Mouse (Mus musculus) myocyte (in vitro differentiated cells): ENCODE measurements at regions not wholly inside any gene's neighbourhood (a gene's known extent, or its start where the extent isn't known, plus 50 kb on each side); places are given as distances from the start of the nearest gene placed in this dataset.

Experiments used
- H3K27me3 ChIP-seq: one replicate; pipeline ENCODE4 v1.6.1; 2011; ENCODE audit not compliant: control insufficient read depth, insufficient read depth, insufficient read length
- H3K36me3 ChIP-seq: one replicate; pipeline ENCODE4 v1.6.1; 2011; ENCODE audit not compliant: control insufficient read depth, insufficient read depth
- H3K4me2 ChIP-seq: one replicate; pipeline ENCODE4 v1.6.1; 2011; ENCODE audit warnings: low read depth, control low read depth
- H3K4me3 ChIP-seq: one replicate; pipeline ENCODE4 v1.5.1; 2011; ENCODE audit warnings: mild to moderate bottlenecking, control low read depth, moderate library complexity
- H3K79me2 ChIP-seq: one replicate; pipeline ENCODE4 v1.6.1; 2011; ENCODE audit not compliant: control insufficient read depth, insufficient read depth
- H3ac ChIP-seq: one replicate; pipeline ENCODE4 v1.6.1; 2011; ENCODE audit not compliant: control insufficient read depth, insufficient read length
- CEBPB ChIP-seq: IDR thresholded peaks from 2 replicates; pipeline ENCODE4 v1.6.1; 2011; ENCODE audit warnings: mild to moderate bottlenecking, moderate library complexity; ENCODE audit not compliant: poor library complexity, insufficient read depth, severe bottlenecking
- E2F4 ChIP-seq: IDR thresholded peaks from one replicate; pipeline ENCODE4 v1.6.1; 2011; ENCODE audit warnings: mild to moderate bottlenecking, control low read depth, moderate library complexity; ENCODE audit not compliant: insufficient read depth
- MAX ChIP-seq: IDR thresholded peaks from one replicate; pipeline ENCODE4 v1.6.1; 2011; ENCODE audit warnings: low read depth, mild to moderate bottlenecking, control low read depth
- MYOD1 ChIP-seq, 3 experiments: IDR thresholded peaks; one replicate each; pipeline ENCODE4 v1.6.1; 2011; ENCODE audit warnings: control low read depth in 2 of 3, low read depth in 2 of 3, mild to moderate bottlenecking in 2 of 3, moderate library complexity in 1 of 3; ENCODE audit not compliant: insufficient read length in 2 of 3, control insufficient read depth in 1 of 3
- MYOG ChIP-seq, 3 experiments: IDR thresholded peaks; one replicate each; pipeline ENCODE4 v1.6.1; 2011; ENCODE audit warnings: control low read depth in 2 of 3, low read depth in 2 of 3, mild to moderate bottlenecking in 2 of 3; ENCODE audit not compliant: insufficient read length in 2 of 3, control insufficient read depth in 1 of 3, insufficient read depth in 1 of 3
- POLR2A ChIP-seq: IDR thresholded peaks from one replicate; pipeline ENCODE4 v1.6.1; 2011; ENCODE audit warnings: low read depth, mild to moderate bottlenecking, control low read depth, moderate library complexity; ENCODE audit not compliant: insufficient read length
- POLR2AphosphoS2 ChIP-seq: IDR thresholded peaks from one replicate; pipeline ENCODE4 v1.6.1; 2011; ENCODE audit warnings: low read depth, control low read depth; ENCODE audit not compliant: insufficient read length
- REST ChIP-seq: IDR thresholded peaks from one replicate; pipeline ENCODE4 v1.6.1; 2011; ENCODE audit warnings: mild to moderate bottlenecking, control low read depth, moderate library complexity; ENCODE audit not compliant: insufficient read depth, insufficient read length
- SRF ChIP-seq: IDR thresholded peaks from one replicate; pipeline ENCODE4 v1.6.1; 2011; ENCODE audit warnings: low read depth; ENCODE audit not compliant: control insufficient read depth, insufficient read length
- TCF12 ChIP-seq: IDR thresholded peaks from one replicate; pipeline ENCODE4 v1.6.1; 2011; ENCODE audit warnings: mild to moderate bottlenecking, control low read depth; ENCODE audit not compliant: poor library complexity, insufficient read depth, severe bottlenecking
- TCF3 ChIP-seq: IDR thresholded peaks from one replicate; pipeline ENCODE4 v1.6.1; 2011; ENCODE audit warnings: low read depth, control low read depth; ENCODE audit not compliant: insufficient read length
- USF1 ChIP-seq: IDR thresholded peaks from one replicate; pipeline ENCODE4 v1.6.1; 2011; ENCODE audit warnings: low read depth, mild to moderate bottlenecking, control low read depth, moderate library complexity

DNA sequence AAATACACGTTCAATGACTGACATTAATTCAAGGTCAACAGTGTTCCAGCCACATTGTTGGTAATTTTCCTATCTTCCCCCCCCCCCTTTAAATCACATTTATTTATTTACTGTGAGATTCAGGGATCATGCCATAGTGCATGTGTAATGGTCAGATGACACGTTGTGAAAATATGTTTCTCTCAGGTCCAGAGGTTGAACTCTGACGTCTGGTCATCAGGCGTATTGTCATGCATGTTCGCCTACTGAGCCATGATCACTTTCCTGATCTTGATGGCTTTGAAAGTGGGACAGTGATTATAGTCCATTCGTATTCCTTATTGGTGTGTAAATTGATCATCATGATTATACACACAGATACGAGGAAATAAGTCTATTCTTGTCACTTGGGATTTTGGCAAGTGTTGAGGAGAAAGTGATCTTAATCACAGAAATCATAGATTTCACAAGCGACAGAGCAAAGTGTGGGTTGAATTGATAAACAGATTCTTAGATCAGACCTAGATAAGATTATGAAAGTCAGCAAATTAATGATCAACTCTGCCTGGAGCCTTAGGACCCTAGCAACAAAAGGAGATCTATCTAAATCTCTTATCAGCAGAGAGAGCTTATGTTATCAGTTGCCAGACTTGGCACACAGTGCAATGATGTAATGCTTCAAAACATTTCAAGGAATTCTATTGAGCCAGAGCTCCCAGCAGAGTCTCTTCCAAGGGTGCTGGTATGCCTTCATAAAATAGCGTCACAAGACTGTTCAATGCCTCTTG, 98.5 kb downstream of the Adamts1 start:
- H3K79me2 ChIP-seq: no peaks in the 10 kb centered on the region
- H3K4me3 ChIP-seq: no peak overlapping the region
- no peaks in the 10 kb centered on the region for H3K27me3 ChIP-seq
- no peak overlapping the region for H3ac ChIP-seq
- no peaks in the 10 kb centered on the region for H3K36me3 ChIP-seq
- H3K4me2 ChIP-seq: no peak overlapping the region
- no peak for TF ChIP-seq POLR2A
- no peak for TF ChIP-seq MYOD1 (IDR thresholded peaks at IDR 0.05; ENCODE audit: control insufficient read depth in 1 of 3, insufficient read length in 2 of 3, low read depth in 2 of 3)
- TF ChIP-seq E2F4: no peak
- no peak for TF ChIP-seq TCF12
- no peak for TF ChIP-seq SRF
- no peak for TF ChIP-seq TCF3
- TF ChIP-seq REST: no peak
- no peak for TF ChIP-seq USF1
- TF ChIP-seq POLR2AphosphoS2: no peak
- no peak for TF ChIP-seq MYOG (IDR thresholded peaks at IDR 0.05; ENCODE audit: control insufficient read depth in 1 of 3, insufficient read depth in 1 of 3, insufficient read length in 2 of 3, low read depth in 2 of 3)
- no peak for TF ChIP-seq CEBPB
- TF ChIP-seq MAX: no peak

DNA sequence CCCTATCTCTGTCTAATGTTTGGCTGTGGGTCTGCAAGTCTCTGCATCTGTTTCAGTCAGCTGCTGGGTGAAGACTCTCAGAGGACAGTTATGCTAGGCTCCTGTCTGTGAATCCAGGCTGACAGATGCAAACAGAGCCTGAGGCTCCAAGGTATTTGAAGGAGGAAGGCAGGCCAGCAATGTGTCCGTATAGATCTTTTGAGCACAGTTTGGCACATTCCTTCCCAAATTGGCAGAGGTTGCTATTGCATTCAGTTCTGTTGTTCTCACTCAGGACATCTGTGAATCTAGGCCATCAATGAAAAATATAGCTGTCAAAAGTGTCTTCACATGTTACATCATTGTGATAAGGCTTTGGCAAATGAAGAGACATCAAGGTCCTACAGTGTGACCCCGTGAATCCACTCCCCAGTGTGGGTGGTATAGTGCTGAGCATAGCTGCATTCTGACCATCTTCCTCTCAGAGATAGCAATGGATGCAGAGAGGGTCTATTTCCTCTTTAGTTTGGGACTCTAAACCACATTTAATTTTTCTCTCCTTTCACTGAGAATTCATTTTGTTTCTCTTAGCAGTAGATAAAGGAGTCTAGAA, 99.9 kb downstream of the Adamts1 start:
- no peaks in the 10 kb centered on the region for H3K79me2 ChIP-seq
- no peak overlapping the region for H3ac ChIP-seq
- H3K4me2 ChIP-seq: no peak overlapping the region
- H3K36me3 ChIP-seq: no peaks in the 10 kb centered on the region
- no peak overlapping the region for H3K4me3 ChIP-seq
- H3K27me3 ChIP-seq: no peaks in the 10 kb centered on the region
- TF ChIP-seq POLR2AphosphoS2 (no peak), USF1 (no peak), MYOD1 (IDR thresholded peaks at IDR 0.05; ENCODE audit: control insufficient read depth in 1 of 3, insufficient read length in 2 of 3, low read depth in 2 of 3) (no peak)

DNA sequence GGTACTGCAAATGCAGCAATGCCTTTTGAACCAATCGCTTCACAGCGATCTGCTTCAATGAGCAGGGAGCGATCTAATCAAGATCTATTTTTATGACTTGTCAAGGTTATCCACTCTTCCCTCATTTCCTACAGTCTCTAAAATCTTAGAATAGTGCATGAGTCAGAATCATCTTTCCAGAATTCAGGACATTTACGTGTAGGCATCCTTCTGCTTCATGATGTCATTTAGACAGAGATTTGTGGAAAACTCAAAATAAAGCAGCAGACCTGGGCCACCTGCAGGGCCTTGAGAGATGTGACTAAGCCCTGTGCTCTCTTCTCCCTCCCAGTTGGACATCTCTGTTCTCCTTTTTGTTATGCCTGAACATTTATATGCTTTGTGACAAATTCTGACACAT, 103.6 kb downstream of the Adamts1 start:
- Histone ChIP-seq H3K4me2 (no peak overlapping the region), H3K36me3 (no peaks in the 10 kb centered on the region), H3K4me3 (no peak overlapping the region), H3ac (no peak overlapping the region), H3K27me3 (no peaks in the 10 kb centered on the region), H3K79me2 (no peaks in the 10 kb centered on the region)
- TF ChIP-seq E2F4 (no peak), POLR2A (no peak), MYOG (IDR thresholded peaks at IDR 0.05; ENCODE audit: control insufficient read depth in 1 of 3, insufficient read depth in 1 of 3, insufficient read length in 2 of 3, low read depth in 2 of 3) (no peak), POLR2AphosphoS2 (no peak), TCF3 (no peak), MYOD1 (IDR thresholded peaks at IDR 0.05; ENCODE audit: control insufficient read depth in 1 of 3, insufficient read length in 2 of 3, low read depth in 2 of 3) (no peak), MAX (no peak), CEBPB (no peak), REST (no peak), TCF12 (no peak), USF1 (no peak), SRF (no peak)

DNA sequence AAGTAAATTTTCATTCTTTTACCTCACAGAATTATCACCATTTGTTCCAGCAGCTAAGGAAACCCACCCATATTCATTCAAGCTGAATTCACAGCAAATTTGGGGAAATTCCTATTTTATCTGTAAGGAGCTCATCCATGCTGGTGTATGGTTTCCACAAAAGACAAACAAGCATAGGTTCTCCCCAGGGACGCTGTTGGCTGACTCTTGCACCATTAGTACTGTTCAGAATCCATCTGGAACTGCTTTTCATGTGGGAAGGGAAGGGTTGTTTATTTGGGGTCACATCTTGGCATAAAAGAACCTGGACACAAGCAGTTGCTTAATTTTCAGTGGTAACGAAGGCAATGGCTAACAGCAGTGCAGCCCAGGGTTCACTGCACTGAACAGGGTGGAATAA, 120.2 kb downstream of the Adamts1 start:
- Histone ChIP-seq H3K36me3 (no peaks in the 10 kb centered on the region), H3K4me2 (no peak overlapping the region), H3K4me3 (no peak overlapping the region), H3K79me2 (no peaks in the 10 kb centered on the region), H3K27me3 (no peaks in the 10 kb centered on the region), H3ac (no peak overlapping the region)
- TF ChIP-seq MAX (no peak), TCF3 (no peak), CEBPB (no peak), TCF12 (no peak), SRF (no peak), POLR2AphosphoS2 (no peak), MYOG (IDR thresholded peaks at IDR 0.05; ENCODE audit: control insufficient read depth in 1 of 3, insufficient read depth in 1 of 3, insufficient read length in 2 of 3, low read depth in 2 of 3) (no peak), REST (no peak), USF1 (no peak), MYOD1 (IDR thresholded peaks at IDR 0.05; ENCODE audit: control insufficient read depth in 1 of 3, insufficient read length in 2 of 3, low read depth in 2 of 3) (no peak), E2F4 (no peak), POLR2A (no peak)
